Mouse (Mus musculus): ENCODE data around the gene Rps6ka5.
A peak's percentile ranks its signal among the peaks of the same experiment; 100 is the strongest.

Rps6ka5 gene

GRCm38 (mm10) chr12:100655972-100656371, 70.8 kb downstream of the Rps6ka5 start:
- DNase-seq, result peak; percentile 30

DNA sequence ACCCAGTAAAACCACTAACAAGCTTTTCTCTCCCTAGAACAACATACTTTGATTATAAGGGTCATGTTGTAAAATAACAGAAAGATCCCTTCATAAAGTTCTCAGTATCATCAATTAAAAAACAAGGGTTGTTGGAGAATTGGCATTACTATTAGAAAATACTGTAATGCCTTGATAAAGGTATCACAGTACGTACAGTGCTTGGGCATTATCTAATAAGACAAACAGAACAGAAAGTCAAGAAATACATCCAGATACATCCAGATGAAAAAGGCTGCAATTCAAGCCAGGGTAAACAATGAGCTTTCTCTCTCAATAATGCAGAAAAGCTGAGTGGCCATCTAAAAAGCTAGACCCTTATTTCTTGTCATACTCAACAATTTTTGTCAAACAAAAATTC, 84.8 kb downstream of the Rps6ka5 start:
- no peak for DNase-seq

DNA sequence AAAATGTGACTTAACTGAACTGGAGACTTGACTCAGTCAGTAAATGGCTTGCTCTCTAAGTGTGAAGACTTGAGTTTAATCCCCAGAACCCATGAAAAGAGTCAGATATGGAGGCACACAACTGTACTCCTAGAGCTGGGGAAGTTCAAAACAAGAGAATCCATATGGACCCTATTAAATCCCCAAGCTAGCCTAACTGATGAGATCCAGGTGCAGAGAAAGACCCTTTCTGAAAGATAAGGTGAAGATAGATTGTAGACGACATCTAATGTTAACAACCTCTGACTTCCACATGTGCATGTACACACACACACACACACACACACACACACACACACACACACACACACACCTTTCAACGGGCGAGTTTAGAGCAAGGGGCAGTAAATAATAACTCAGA, 86.1 kb downstream of the Rps6ka5 start:
- DNase-seq, result no peak

GRCm38 (mm10) chr12:100639680-100640079, 87.1 kb downstream of the Rps6ka5 start:
- DNase-seq, result peak; percentile 58

- no peak for DNase-seq
Measured at GRCm38 (mm10) chr12:100637886-100638285, 88.9 kb downstream of the Rps6ka5 start.

DNA sequence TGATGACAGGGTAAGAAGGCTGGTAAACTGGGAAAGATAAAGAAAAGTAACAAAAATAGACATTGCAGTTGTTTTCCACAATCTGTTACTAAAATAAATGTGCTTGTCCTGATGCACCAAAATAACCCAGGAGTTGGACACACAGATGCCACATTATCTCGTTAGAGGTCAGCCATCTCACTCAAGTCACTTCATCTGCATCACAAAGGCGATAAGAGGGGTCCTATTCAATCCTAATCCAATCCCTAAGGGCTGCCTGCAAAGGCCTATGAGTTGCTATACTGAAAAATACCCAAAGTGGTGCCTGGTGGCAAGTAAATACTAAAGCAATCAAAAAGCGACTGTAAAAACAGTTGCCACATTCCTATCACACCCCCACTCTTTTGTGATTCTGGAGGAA, 90.0 kb downstream of the Rps6ka5 start:
- DNase-seq, result no peak

DNA sequence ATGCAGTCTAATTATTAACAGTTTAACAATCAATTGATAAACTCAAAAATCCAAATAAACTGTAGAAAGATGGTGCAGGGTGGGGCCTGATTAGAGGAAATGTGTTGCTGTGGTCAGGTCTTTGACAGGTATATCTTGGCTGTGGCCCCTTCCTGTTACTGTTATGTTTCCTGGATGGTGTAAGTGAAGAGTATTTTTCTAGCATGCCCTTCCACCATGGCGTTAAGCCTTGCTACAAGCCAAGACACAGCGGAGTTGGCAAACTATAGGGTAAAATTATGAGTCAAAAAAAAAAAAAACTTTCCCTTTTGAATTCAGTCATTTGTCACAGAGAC, 90.5 kb downstream of the Rps6ka5 start:
- no peak for DNase-seq

DNA sequence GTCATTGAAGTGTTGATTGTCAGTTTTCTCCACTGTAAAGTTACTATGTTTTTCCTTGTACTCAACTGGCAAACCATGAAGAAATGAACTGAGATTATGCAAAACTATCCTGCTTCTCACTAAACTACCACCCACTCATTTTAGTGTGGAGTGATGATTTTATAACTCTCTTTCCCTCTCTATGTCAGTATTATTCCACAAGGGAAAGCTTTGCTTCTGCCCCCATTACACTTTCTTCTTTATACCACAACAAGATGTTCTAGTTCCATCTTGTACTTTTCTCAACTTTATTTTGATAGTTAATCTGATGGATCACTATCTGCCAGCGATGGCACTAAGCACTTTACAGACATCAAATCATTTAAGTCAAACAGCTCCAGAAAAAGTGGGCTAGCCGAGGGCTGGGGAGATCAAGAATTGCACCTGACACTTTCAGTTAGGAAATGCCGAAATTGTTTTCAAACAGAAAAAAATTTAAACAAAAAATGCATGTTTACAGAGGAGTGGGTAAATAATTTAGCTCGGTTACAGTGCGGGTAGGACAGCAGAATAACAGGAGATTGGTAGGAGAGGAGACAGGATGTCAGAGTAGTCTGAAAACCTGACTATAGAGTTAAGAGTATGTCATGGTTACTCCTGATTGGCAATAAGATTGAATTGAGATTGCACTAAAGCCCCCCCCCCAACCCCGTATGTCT, 91.0 kb downstream of the Rps6ka5 start:
- no peak for DNase-seq

DNA sequence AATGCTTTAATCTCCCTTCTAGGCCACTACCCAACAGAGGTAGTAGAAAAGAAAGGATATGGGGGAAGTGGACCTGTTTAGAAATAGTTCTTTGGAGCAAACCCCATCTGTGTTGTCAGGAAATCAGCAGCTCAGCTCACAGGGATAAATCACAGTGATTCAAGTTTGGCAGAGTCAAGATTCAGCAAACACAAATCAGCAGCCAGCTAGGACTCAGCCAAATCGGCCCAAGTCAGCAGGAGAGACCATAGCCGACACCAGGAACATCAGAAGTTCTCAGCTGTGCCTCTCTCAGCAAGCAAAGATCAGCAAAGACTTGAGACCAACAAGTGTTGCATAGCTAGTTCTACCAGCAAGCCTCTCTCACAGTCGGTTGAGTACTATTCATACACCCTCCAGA, 93.6 kb downstream of the Rps6ka5 start:
- peak; percentile 20 for DNase-seq

DNA sequence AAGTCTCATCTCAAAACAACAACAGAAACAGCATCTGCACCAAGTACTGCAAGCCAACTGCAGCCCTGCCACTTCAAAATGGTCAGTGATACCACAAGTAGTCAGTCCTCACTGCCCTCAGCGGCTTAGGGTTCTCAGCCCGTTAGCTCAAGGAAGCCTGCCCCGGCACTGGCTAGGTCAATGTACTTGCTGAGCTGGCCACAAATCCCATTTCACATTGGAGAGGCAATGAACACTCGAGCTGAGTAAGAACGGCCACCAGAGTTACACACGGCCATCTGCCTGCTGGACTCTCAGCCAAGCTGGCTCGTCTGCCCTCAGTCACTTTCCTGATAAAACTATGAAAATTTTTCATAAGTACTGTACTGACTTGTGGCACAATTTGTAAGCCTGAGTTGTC, 95.5 kb downstream of the Rps6ka5 start:
- DNase-seq, result no peak

DNA sequence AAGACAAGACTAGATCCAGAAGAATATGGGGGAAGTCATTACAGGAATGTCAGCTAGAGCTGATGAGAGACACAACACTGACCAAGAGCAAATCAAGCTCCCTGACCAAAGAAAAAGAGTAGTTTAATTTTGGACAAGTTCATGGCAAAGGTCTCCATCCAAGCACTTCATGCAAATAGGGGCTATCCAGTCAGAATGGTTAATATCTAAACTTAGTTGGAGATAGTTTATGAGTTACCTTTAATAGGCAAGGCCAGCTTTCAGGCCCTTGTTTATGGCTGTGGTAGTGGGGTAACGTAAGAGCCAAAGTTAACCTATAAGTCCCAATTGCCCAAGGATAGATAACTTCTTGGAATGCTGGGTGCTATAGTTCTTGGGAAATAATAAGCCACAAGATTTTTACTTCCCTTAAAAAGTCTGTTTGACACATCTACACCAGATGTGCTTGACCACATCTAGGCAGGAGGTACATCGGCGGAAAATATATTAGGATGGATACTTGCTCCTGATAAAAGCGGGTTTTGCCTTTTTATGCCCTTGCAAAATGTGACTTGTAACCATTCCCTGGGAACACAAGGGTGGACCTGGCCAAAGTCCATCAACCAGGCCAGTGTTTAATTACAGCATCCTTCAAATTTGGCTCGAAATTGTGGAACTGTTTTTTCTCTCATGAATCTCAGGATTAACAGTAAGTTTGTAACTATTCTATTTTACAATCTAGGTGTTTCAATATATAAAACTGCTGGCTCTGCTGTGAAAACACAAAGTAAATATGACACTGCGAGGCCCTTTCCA, 97.5 kb downstream of the Rps6ka5 start:
- DNase-seq, result peak; percentile 20

- no peak for DNase-seq
Measured at GRCm38 (mm10) chr12:100626991-100627677, 99.6 kb downstream of the Rps6ka5 start.

GRCm38 (mm10) chr12:100626273-100626990, 100.4 kb downstream of the Rps6ka5 start:
- DNase-seq, result peak; percentile 69

DNA sequence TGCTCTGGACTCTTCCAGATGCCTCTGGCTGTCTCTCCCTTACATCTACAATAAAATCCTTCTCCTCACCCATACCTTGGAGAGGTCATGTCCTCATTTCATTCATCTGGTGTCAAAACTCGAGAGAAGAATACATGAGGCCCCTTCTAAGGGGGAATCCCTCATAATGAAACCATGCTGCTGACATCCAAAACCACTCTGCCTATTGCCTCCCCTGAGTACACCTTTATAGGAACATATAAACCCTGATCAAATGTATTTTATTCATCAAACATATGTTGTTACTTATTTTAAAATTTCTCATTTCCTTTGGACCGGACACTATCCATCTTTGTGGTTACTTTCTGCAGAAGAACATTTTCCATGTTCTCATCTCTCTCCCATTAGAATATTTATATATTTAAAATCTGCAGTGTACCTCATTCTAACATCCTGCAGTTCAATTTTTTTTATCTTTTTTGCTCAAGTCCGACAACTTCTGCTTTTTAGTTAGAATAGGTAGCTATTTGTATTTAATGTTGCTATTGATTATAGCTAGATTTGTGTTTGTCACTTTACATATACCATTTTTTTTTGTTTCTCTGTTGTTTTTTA, 101.8 kb downstream of the Rps6ka5 start:
- DNase-seq, result no peak

DNA sequence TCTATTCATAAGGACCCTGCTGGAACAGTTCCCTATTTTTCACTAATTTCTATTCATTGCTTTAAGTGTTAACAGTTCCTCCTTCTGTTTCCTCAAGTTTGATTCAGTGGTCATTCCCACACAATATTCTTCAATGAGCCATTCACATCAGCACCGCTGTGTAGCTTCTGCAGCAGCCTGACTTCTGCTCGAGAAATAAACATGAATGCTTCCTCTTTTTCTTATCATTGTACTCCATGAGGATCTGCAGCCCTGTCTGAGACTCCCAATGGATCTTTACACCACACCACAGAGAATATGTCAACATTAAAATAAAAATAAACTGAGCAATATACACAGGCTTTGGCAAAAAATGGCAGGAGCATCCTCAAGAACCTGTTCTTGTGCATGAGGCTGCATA, 111.5 kb downstream of the Rps6ka5 start:
- no peak for DNase-seq

DNA sequence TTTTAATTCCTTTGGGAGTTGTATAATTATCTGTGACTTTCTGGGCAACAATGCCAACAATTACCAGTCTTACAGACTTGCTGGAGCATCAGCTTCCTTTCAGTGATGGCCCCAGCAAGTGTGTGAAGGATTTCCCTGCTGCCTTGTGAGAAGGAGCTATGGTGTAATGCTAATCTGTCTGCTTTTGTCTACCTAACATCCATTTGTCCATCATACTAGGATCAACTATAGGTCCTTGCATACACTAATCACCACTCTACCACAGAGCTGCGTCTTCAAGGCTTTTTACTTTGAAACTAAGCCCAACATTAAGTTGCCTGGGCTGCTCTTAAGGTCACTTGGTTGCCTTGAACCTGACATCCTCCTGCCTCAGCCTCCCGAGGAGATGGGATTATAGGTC, 112.9 kb downstream of the Rps6ka5 start:
- DNase-seq, result no peak

- no peak for DNase-seq
Measured at GRCm38 (mm10) chr12:100613192-100613700, 113.5 kb downstream of the Rps6ka5 start.

- DNase-seq, result no peak
Measured at GRCm38 (mm10) chr12:100609766-100610165, 117.0 kb downstream of the Rps6ka5 start.

DNA sequence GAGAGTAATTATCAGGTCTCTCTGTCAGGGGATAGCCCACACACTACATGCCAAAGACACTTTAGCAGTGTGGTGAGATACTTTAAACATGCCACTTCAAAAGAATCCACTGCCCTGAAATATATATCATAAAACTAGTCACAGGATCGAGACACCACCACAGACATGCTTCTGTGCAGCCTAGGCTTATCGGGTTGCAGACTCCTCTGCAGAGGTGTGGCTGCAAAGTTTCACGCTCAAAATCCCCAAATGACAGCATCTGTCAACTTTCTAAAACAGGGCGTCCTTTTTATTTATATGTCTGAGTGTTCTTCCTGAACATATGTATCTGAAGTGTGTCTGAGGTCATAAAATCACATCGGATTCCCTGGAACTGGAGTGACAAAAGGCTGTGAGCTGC, 117.7 kb downstream of the Rps6ka5 start:
- DNase-seq, result no peak

DNA sequence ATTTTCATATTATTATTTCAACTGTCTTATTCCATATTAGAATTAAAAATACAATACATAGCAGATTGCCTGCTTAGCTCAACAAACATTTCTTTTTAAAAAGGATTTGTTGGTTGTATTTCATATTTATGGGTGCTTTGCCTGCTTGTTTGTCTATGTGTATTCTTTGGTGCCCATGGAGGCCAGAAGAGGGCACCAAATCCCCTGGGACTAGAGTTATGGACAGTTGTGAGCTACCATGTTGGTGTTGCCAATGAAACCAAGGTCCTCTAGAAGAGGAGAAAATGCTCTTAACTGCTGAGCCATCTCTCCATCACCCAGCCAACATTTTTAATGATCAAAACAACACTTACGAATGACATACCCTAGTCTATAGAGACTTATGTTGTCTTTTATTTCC, 120.0 kb downstream of the Rps6ka5 start:
- DNase-seq, result peak; percentile 49

- no peak for DNase-seq
Measured at GRCm38 (mm10) chr12:100605596-100605995, 121.2 kb downstream of the Rps6ka5 start.

DNA sequence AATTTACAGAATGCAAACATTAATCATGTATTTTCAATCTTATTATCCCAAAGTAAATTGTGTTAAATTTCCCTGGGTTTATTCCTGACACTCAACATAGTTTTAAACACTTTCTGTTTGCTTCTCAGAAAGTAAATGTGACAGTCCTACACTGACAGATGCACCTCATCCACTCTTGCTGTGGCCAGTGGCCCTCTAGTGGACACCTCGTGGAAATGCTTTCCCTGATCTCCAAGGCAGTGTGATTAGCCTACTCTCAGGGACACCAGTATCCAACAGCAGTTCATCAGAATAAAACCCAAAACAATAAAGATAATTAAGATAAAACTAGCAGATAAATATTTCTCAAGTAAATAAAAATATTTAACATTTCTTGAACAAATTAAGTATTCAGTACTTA, 122.2 kb downstream of the Rps6ka5 start:
- DNase-seq, result peak; percentile 58

DNA sequence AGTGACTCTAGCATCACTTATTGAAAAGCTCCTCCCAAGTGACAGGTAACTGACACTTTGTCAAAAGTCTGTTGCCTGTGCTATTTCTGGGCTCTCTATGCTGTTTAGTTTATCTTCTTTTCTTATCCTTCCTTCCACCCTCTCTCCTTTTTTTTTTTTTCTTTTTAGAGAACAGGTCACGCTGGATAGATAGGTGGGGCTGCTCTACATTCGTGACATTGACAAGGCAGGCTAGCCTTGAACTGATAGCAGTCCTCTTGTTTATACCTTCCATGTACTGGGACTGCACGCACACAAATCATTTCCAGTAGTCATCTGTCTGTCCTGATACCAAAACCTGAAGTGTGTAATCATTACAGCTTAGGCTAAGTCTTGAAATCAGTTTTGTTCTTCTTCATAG, 132.1 kb downstream of the Rps6ka5 start:
- DNase-seq, result no peak
